Mouse (Mus musculus): ENCODE measurements around the gene Scn8a. TPM values are rescaled to one million over a fixed set of nuclear protein-coding genes. Genes with fewer than 3 reads are reported as not detected.

The Scn8a gene
- polyA plus RNA-seq, 1 experiment from 2014 or later: 18.1 TPM

- ATAC-seq: no peak
- Histone ChIP-seq H3K9me3 (replicated peaks; ENCODE audit: control insufficient read depth, low read length, poor library complexity, severe bottlenecking) (no peaks in the 10 kb centered on the region), H3K36me3 (ENCODE audit: control insufficient read depth, insufficient read depth, low read length) (no peaks in the 10 kb centered on the region; the same call in 1 of the 2 replicates), H3K27ac (ENCODE audit: low read length) (no peak overlapping the region), H3K4me1 (ENCODE audit: control insufficient read depth, insufficient read depth, low read length) (peaks cover 7% of the 10 kb centered on the region), H3K4me3 (ENCODE audit: low read depth, low read length) (no peak overlapping the region), H3K4me2 (ENCODE audit: low read length) (no peak overlapping the region), H3K27me3 (ENCODE audit: control insufficient read depth, insufficient read depth, low read depth, low read length) (no peaks in the 10 kb centered on the region), H3K9ac (ENCODE audit: low read depth, low read length) (no peak overlapping the region)
- 86% methylated on average over 2 of the region's 2 CpGs for WGBS
These were observed 82.6 kb downstream of the Scn8a start for GRCm38 (mm10) chr15:100952292-100952691.

- WGBS: 16% methylated on average over 8 of the region's 8 CpGs
- Histone ChIP-seq H3K4me1 (ENCODE audit: control insufficient read depth, insufficient read depth, low read length) (peaks cover 7% of the 10 kb centered on the region), H3K27me3 (ENCODE audit: control insufficient read depth, insufficient read depth, low read depth, low read length) (no peaks in the 10 kb centered on the region), H3K9ac (ENCODE audit: low read depth, low read length) (0 out of 2 replicates have a peak overlapping the region, but pooled peaks have one; percentile 30), H3K27ac (ENCODE audit: low read length) (no peak overlapping the region), H3K4me3 (ENCODE audit: low read depth, low read length) (no peak overlapping the region), H3K4me2 (ENCODE audit: low read length) (peak overlapping the region; percentile 3; the same call in 1 of the 2 replicates), H3K36me3 (ENCODE audit: control insufficient read depth, insufficient read depth, low read length) (no peaks in the 10 kb centered on the region; the same call in 1 of the 2 replicates), H3K9me3 (replicated peaks; ENCODE audit: control insufficient read depth, low read length, poor library complexity, severe bottlenecking) (no peaks in the 10 kb centered on the region)
- no peak for ATAC-seq
These were observed 83.2 kb downstream of the Scn8a start for GRCm38 (mm10) chr15:100952854-100953253.

DNA sequence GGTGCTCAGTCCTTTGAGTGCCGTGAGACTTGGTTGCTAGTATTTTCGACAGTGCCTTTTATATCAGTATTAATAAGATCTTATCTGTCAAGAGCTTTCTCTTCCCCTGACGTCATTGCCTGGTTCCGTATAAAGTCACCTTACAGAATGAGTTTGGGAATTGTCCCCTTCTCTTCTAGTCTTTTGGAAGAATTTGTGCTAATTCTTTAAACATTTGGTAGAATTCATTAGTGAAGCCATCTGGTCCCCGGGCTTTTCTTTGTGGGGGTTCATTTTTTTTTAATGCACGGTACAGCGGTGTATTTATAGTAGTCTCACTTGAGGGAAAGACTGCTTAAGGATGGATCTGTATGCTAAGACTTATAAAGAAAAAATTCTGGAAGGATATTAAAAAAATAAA is 84.3 kb downstream of the Scn8a start:
- no peaks in the 10 kb centered on the region; the same call in 1 of the 2 replicates for H3K36me3 ChIP-seq (ENCODE audit: control insufficient read depth, insufficient read depth, low read length)
- no peaks in the 10 kb centered on the region for H3K9me3 ChIP-seq (replicated peaks; ENCODE audit: control insufficient read depth, low read length, poor library complexity, severe bottlenecking)
- 38% methylated on average over 7 of the region's 7 CpGs for WGBS
- ATAC-seq: no peak
- no peaks in the 10 kb centered on the region for H3K27me3 ChIP-seq (ENCODE audit: control insufficient read depth, insufficient read depth, low read depth, low read length)
- H3K27ac ChIP-seq (ENCODE audit: low read length): no peak overlapping the region
- no peak overlapping the region for H3K4me3 ChIP-seq (ENCODE audit: low read depth, low read length)
- no peak overlapping the region for H3K4me2 ChIP-seq (ENCODE audit: low read length)
- peaks cover 7% of the 10 kb centered on the region for H3K4me1 ChIP-seq (ENCODE audit: control insufficient read depth, insufficient read depth, low read length)
- H3K9ac ChIP-seq (ENCODE audit: low read depth, low read length): no peak overlapping the region

DNA sequence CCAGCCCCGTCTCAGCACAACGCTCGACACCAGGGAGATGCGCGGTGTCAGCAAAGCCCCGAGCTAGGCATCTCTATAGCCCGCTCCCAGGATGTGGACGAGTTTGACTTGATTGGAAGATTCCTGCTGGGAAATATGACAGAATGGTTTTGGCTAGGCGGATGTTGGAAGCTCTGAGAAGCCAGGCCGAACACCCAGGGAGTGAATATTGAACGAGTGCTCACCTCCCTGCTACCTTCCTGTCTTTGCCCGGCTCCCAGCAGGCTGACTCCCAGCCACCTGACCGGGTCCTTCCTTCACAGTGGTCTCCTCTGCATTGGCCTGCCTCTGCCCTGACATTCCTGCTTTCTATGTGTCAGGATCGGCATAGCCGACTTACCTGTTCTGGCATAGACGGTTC is 85.1 kb downstream of the Scn8a start:
- peaks cover 7% of the 10 kb centered on the region for H3K4me1 ChIP-seq (ENCODE audit: control insufficient read depth, insufficient read depth, low read length)
- H3K4me2 ChIP-seq (ENCODE audit: low read length): no peak overlapping the region
- no peak overlapping the region for H3K27ac ChIP-seq (ENCODE audit: low read length)
- no peak overlapping the region for H3K9ac ChIP-seq (ENCODE audit: low read depth, low read length)
- no peak for ATAC-seq
- H3K36me3 ChIP-seq (ENCODE audit: control insufficient read depth, insufficient read depth, low read length): no peaks in the 10 kb centered on the region; the same call in 1 of the 2 replicates
- H3K27me3 ChIP-seq (ENCODE audit: control insufficient read depth, insufficient read depth, low read depth, low read length): no peaks in the 10 kb centered on the region
- H3K9me3 ChIP-seq (replicated peaks; ENCODE audit: control insufficient read depth, low read length, poor library complexity, severe bottlenecking): no peaks in the 10 kb centered on the region
- WGBS: 67% methylated on average over 16 of the region's 16 CpGs
- no peak overlapping the region for H3K4me3 ChIP-seq (ENCODE audit: low read depth, low read length)

GRCm38 (mm10) chr15:100960958-100961357 is 91.3 kb downstream of the Scn8a start:
- no peak overlapping the region for H3K9ac ChIP-seq (ENCODE audit: low read depth, low read length)
- no peaks in the 10 kb centered on the region for H3K36me3 ChIP-seq (ENCODE audit: control insufficient read depth, insufficient read depth, low read length)
- no peak overlapping the region for H3K4me3 ChIP-seq (ENCODE audit: low read depth, low read length)
- no peak overlapping the region for H3K27ac ChIP-seq (ENCODE audit: low read length)
- H3K27me3 ChIP-seq (ENCODE audit: control insufficient read depth, insufficient read depth, low read depth, low read length): no peaks in the 10 kb centered on the region
- ATAC-seq: no peak
- no peak overlapping the region for H3K4me2 ChIP-seq (ENCODE audit: low read length)
- H3K9me3 ChIP-seq (replicated peaks; ENCODE audit: control insufficient read depth, low read length, poor library complexity, severe bottlenecking): no peaks in the 10 kb centered on the region
- 79% methylated on average over 6 of the region's 6 CpGs for WGBS
- H3K4me1 ChIP-seq (ENCODE audit: control insufficient read depth, insufficient read depth, low read length): no peaks in the 10 kb centered on the region

- Histone ChIP-seq H3K27ac (ENCODE audit: low read length) (no peak overlapping the region), H3K4me2 (ENCODE audit: low read length) (no peak overlapping the region), H3K27me3 (ENCODE audit: control insufficient read depth, insufficient read depth, low read depth, low read length) (no peaks in the 10 kb centered on the region), H3K36me3 (ENCODE audit: control insufficient read depth, insufficient read depth, low read length) (no peaks in the 10 kb centered on the region), H3K4me3 (ENCODE audit: low read depth, low read length) (no peak overlapping the region), H3K9ac (ENCODE audit: low read depth, low read length) (no peak overlapping the region), H3K9me3 (replicated peaks; ENCODE audit: control insufficient read depth, low read length, poor library complexity, severe bottlenecking) (no peaks in the 10 kb centered on the region), H3K4me1 (ENCODE audit: control insufficient read depth, insufficient read depth, low read length) (no peaks in the 10 kb centered on the region)
- WGBS: 79% methylated on average over 4 of the region's 4 CpGs
- ATAC-seq: no peak
These were observed 91.9 kb downstream of the Scn8a start for GRCm38 (mm10) chr15:100961561-100961960.

DNA sequence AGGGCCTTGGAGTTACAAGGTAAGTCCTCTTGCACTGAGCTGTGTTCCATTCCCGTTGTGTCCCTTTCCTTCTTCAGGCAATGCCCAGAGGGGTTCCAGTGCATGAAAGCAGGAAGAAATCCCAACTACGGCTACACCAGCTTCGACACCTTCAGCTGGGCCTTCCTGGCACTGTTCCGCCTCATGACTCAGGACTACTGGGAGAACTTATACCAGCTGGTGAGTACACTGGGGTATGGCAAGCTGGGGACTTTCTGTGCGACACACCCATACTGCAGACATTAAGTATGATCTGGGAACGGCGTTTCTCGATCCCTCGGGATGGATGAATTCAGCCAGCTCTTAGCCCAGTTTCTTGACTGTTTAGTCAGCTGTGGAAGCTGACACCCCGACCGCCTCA is 101.8 kb downstream of the Scn8a start:
- Histone ChIP-seq H3K4me1 (ENCODE audit: control insufficient read depth, insufficient read depth, low read length) (no peaks in the 10 kb centered on the region), H3K4me3 (ENCODE audit: low read depth, low read length) (no peak overlapping the region), H3K36me3 (ENCODE audit: control insufficient read depth, insufficient read depth, low read length) (peaks cover 17% of the 10 kb centered on the region), H3K27ac (ENCODE audit: low read length) (no peak overlapping the region), H3K4me2 (ENCODE audit: low read length) (no peak overlapping the region), H3K27me3 (ENCODE audit: control insufficient read depth, insufficient read depth, low read depth, low read length) (no peaks in the 10 kb centered on the region), H3K9ac (ENCODE audit: low read depth, low read length) (no peak overlapping the region), H3K9me3 (replicated peaks; ENCODE audit: control insufficient read depth, low read length, poor library complexity, severe bottlenecking) (no peaks in the 10 kb centered on the region)
- no peak for ATAC-seq
- WGBS: 86% methylated on average over 11 of the region's 11 CpGs

DNA sequence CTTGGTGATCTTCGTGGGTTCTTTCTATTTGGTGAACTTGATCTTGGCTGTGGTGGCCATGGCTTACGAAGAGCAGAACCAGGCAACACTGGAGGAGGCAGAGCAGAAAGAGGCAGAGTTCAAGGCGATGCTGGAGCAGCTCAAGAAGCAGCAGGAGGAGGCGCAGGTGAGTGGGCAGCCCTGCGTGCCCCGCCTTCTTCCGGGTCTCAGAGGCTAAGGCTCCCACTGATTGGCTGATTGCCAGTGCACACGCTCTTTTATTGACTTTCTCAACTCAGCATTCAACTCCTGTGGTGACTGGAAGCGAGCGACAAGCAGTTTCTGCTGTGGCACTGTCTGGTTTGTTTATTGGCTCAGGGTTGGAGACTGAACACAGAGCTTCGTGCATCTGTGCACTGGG is 103.1 kb downstream of the Scn8a start:
- Histone ChIP-seq H3K9me3 (replicated peaks; ENCODE audit: control insufficient read depth, low read length, poor library complexity, severe bottlenecking) (no peaks in the 10 kb centered on the region), H3K36me3 (ENCODE audit: control insufficient read depth, insufficient read depth, low read length) (peaks cover 19% of the 10 kb centered on the region), H3K27ac (ENCODE audit: low read length) (no peak overlapping the region), H3K9ac (ENCODE audit: low read depth, low read length) (no peak overlapping the region), H3K4me3 (ENCODE audit: low read depth, low read length) (no peak overlapping the region), H3K4me2 (ENCODE audit: low read length) (no peak overlapping the region), H3K4me1 (ENCODE audit: control insufficient read depth, insufficient read depth, low read length) (no peaks in the 10 kb centered on the region), H3K27me3 (ENCODE audit: control insufficient read depth, insufficient read depth, low read depth, low read length) (no peaks in the 10 kb centered on the region)
- no peak for ATAC-seq
- WGBS: 31% methylated on average over 11 of the region's 11 CpGs

DNA sequence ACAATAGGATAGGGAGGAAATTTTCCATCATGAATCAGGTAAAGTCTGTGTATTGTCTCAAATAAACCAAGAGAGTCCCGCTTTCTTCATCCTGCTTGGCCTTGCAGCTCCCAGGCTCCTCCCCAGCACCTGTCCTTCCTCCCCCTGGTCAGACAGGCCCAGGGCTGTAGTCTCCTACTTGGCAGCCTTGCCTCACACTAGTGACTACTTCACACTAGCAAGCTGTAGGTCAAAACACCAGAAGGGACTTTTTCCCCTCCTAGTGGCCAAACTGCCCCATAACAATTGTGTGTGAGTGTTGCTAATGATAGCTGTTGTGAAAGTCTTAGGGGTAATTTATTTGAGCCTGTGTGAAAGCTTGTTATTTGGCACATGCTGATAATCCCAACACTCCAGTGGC is 105.0 kb downstream of the Scn8a start:
- H3K4me2 ChIP-seq (ENCODE audit: low read length): no peak overlapping the region
- H3K27ac ChIP-seq (ENCODE audit: low read length): no peak overlapping the region
- no peaks in the 10 kb centered on the region for H3K27me3 ChIP-seq (ENCODE audit: control insufficient read depth, insufficient read depth, low read depth, low read length)
- peaks cover 19% of the 10 kb centered on the region for H3K36me3 ChIP-seq (ENCODE audit: control insufficient read depth, insufficient read depth, low read length)
- no peaks in the 10 kb centered on the region for H3K9me3 ChIP-seq (replicated peaks; ENCODE audit: control insufficient read depth, low read length, poor library complexity, severe bottlenecking)
- no peak overlapping the region for H3K9ac ChIP-seq (ENCODE audit: low read depth, low read length)
- no peaks in the 10 kb centered on the region for H3K4me1 ChIP-seq (ENCODE audit: control insufficient read depth, insufficient read depth, low read length)
- 85% methylated on average over 1 of the region's 1 CpGs for WGBS
- ATAC-seq: no peak
- H3K4me3 ChIP-seq (ENCODE audit: low read depth, low read length): no peak overlapping the region

All from midbrain, embryonic 16.5 days (tissue).